Mouse (Mus musculus) effector memory CD4-positive, alpha-beta T cell, adult 5 months (primary cell): ENCODE data around the gene Asdurf. TPM values are rescaled to one million over a fixed set of nuclear protein-coding genes. Genes with fewer than 3 reads are reported as not detected.

Source experiments
- polyA plus RNA-seq: library from polyadenylated mRNA; unstranded; fragments of 100-300 nt; shearing (Covaris generic); gene quantifications from one replicate; pipeline ENCODE4 v1.2.1, GENCODE M21; 2017

The Asdurf gene
- not detected for polyA plus RNA-seq

GRCm38 (mm10) chr1:53352327-53353261 is at the start of gene Asdurf, which contains the start of the genes Gm28551 and Asnsd1:
Asdurf (minus strand) TSS chr1:53352619.
Gm28551 (minus strand) TSS chr1:53352667.
Asnsd1 (minus strand) TSS chr1:53352752.

DNA sequence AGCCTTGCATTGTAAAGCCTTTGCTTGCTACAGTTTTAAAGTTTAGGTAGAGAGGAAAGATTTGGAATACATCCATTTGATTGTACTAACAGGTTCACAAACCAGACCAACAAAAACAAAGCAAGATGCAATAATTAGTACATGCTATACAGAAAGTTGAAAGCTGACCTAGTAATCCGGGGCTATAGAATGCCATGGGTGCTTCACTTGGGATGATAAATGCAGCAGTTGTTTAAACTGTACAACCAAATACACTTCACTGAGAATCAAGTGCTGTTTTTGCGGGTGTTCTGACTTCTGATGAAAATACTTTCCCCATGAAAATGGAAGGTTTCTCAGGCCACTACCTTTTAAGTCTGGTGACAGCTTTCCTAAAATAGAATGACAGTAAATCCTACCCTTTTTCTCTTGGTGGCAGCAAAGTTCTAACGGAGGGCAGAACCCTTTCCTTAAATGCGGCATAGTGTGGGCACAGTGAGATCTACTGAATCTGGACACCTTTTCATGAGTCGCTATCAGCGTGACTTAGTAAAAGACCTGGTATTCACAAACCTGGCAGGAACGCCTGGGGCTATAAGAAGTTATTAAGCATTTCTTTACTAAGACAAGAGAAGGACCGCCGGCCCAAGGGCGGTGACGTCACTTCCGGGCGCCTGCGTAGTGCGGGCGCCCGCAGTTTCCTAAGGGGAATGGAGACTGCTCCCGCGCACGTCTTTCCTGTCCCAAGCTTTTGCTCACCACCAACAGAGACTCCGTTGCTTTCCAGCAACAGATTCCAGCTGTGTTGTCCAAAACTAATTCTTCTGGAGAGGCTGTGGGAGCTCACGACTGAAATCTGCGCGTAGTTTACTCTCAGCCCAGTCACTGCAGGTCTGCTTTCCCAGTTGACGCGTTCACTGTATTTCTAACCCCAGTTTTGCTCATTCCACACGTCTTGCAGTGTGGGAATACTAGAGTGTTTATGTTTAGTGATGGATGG is 39.1 kb downstream of the Asdurf start, which contains the start of gene Osgepl1:
TSS of gene Osgepl1 (plus strand) at position 636 of the 979 bp plus-strand sequence.

Other genes starting within 250 kb of the Asdurf start
- not detected for gene 1700019A02Rik, start 165.0 kb downstream of the Asdurf start, polyA plus RNA-seq
- 15.4 TPM for gene Pms1, start 55.6 kb downstream of the Asdurf start, polyA plus RNA-seq
- gene Ormdl1, start 55.5 kb downstream of the Asdurf start, polyA plus RNA-seq: 38.8 TPM
- gene Gm28778, start 55.5 kb downstream of the Asdurf start, polyA plus RNA-seq: not detected
- gene Osgepl1, start 39.0 kb downstream of the Asdurf start, polyA plus RNA-seq: 11.5 TPM
- 0.12 TPM for gene Gm28551, start within 50 bp of the Asdurf start, polyA plus RNA-seq
- 48.8 TPM for gene Asnsd1, start 133 bp upstream of the Asdurf start, polyA plus RNA-seq